Mouse (Mus musculus) heart, embryonic 14.5 days (tissue): ENCODE data around the gene Fam49a. TPM values are rescaled to one million over a fixed set of nuclear protein-coding genes. Genes with fewer than 3 reads are reported as not detected.

Source experiments
- ATAC-seq: fragments of 200-750 bp; cut with Nextera tagmentation; 2 replicates; pipeline ENCODE4 v1.8.0; 2017; ENCODE audit warnings: low read depth, moderate TSS enrichment; ENCODE audit not compliant: insufficient number of reproducible peaks, insufficient read depth, low FRiP score
- H3K27ac ChIP-seq, 2 experiments: fragments of 200-500 bp in 1 of 2; fragments of 300-500 bp in 1 of 2; sonication (generic) in 1 of 2; replicated peaks in 1 of 2; 2 replicates each; pipeline ENCODE4 v1.5.1; 2012 to 2014; ENCODE audit warnings: low read depth in 2 of 2, low read length in 2 of 2, control low read depth in 1 of 2, mild to moderate bottlenecking in 1 of 2, mixed read lengths in 1 of 2; ENCODE audit not compliant: control insufficient read depth in 1 of 2, insufficient read depth in 1 of 2
- H3K27me3 ChIP-seq: fragments of 300-500 bp; sonication (generic); 2 replicates; pipeline ENCODE4 v1.6.1; 2014; ENCODE audit warnings: mild to moderate bottlenecking, low read length, control low read depth; ENCODE audit not compliant: control insufficient read depth, insufficient read depth
- H3K36me3 ChIP-seq: fragments of 300-500 bp; sonication (generic); 2 replicates; pipeline ENCODE4 v1.6.1; 2014; ENCODE audit warnings: mild to moderate bottlenecking, control low read depth, low read length, mixed read lengths; ENCODE audit not compliant: control insufficient read depth, insufficient read depth
- H3K4me1 ChIP-seq, 2 experiments: fragments of 200-500 bp in 1 of 2; fragments of 300-500 bp in 1 of 2; sonication (generic) in 1 of 2; 2 replicates each; pipeline ENCODE4 v1.6.1; 2012 to 2014; ENCODE audit warnings: low read length in 2 of 2, control low read depth in 1 of 2, mixed read lengths in 1 of 2; ENCODE audit not compliant: control insufficient read depth in 2 of 2, insufficient read depth in 2 of 2
- H3K4me2 ChIP-seq: fragments of 300-500 bp; sonication (generic); 2 replicates; pipeline ENCODE4 v1.6.1; 2014; ENCODE audit warnings: mild to moderate bottlenecking, low read length
- H3K4me3 ChIP-seq, 2 experiments: fragments of 200-500 bp in 1 of 2; fragments of 300-500 bp in 1 of 2; sonication (generic) in 1 of 2; 2 replicates each; pipeline ENCODE4 v1.5.1; 2012 to 2014; ENCODE audit warnings: low read length in 2 of 2, mild to moderate bottlenecking in 2 of 2, control low read depth in 1 of 2, low read depth in 1 of 2, moderate library complexity in 1 of 2; ENCODE audit not compliant: control insufficient read depth in 1 of 2, insufficient read depth in 1 of 2
- H3K9ac ChIP-seq: fragments of 300-500 bp; sonication (generic); 2 replicates; pipeline ENCODE4 v1.6.1; 2014; ENCODE audit warnings: mild to moderate bottlenecking, low read length
- H3K9me3 ChIP-seq: fragments of 300-500 bp; sonication (generic); 2 replicates; pipeline ENCODE4 v1.6.1; 2016; ENCODE audit warnings: low read length, control low read depth; ENCODE audit not compliant: control insufficient read depth
- WGBS: fragments of 180-500 bp; shearing (Covaris S2); extraction: QIAGEN DNeasy Blood & Tissue Kit; methylation state at CpG from one replicate; pipeline ENCODE4 v1.1.7; 2014; 5-methylcytosine and 5-hydroxymethylcytosine counted together
- polyA plus RNA-seq: library from polyadenylated mRNA; unstranded; fragments of >200 nt; fragmentation: Nextera tagmentation; extraction: Ambion mirVana; gene quantifications from 2 replicates; pipeline ENCODE4 v1.2.1, GENCODE M21; 2014

Gene Fam49a
- polyA plus RNA-seq, 1 experiment from 2014 or later = 40.5 TPM

DNA sequence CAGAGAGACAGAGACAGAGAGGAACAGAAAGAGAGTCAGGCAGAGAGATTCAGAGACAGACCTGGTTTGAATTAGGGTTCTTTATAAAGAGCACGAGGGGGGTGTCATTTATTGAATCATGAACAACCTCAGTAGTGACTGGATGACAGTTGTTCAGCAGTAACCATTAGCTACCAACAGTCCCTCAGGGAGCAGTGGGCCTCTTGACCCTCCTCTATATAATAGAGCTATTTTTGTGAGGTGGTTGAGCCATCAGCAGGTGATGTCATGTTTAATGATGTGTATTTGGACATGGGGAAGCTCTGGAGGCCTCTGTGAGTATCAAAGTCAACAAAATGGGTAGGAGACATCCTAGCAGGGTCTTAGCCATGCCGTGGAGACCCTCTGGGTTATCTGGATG is 39.2 kb downstream of the Fam49a start:
- H3K4me2 ChIP-seq = no peak overlapping the region
- no peak overlapping the region for H3K9ac ChIP-seq
- H3K27ac ChIP-seq = peak overlapping the region; percentile 33 to 69
- no peak overlapping the region for H3K4me3 ChIP-seq
- H3K27me3 ChIP-seq = no peaks in the 10 kb centered on the region
- peaks cover 11% of the 10 kb centered on the region for H3K36me3 ChIP-seq
- H3K4me1 ChIP-seq = peaks cover 28 to 35% of the 10 kb centered on the region in 2 experiments
- WGBS = 31% methylated on average over 2 of the region's 2 CpGs
- H3K9me3 ChIP-seq = no peaks in the 10 kb centered on the region
- no peak for ATAC-seq

DNA sequence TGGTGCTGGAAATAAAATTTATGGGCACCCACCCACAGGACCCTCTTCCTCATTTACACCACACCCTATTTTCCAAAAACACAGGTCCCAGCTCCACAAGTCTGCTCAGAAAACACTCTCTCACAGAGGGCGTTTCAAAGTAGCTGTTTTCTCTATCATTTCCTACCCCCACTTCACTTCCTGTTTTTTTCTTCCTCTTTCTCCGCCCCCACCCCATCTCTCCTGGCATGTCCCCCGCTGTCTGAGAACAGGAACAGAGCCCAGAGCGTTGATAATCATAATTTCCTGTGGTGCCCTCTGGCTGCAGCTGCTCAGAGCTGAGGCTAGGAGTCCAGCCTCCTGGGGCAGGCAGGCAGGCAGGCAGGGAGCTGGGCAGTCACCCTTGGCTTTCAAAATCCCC is 39.9 kb downstream of the Fam49a start:
- Histone ChIP-seq H3K9ac (no peak overlapping the region), H3K4me2 (no peak overlapping the region)
- ATAC-seq = peak; percentile 64; the same call in 1 of the 2 replicates

DNA sequence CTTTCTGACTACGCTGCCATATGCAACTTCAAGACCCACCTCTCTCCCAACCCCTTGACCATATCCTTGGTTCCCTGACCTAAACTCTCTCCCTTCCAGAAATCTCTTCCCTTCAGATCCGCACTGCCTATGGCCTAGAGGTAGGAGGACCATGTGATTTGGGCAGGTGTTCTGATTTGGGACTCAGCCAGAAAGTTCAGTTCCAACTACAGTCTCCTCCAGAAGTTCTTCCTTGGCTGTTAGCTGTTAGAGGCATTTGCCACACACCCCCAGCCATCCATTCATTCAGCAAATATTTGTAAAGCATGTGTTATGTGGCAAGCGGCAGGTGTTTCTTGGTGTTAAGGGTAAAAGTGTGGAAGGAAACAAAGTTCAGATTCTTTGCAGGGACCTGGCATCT is 44.3 kb downstream of the Fam49a start:
- Histone ChIP-seq H3K4me1 (peaks cover 25% of the 10 kb centered on the region in 2 experiments), H3K9ac (no peak overlapping the region), H3K27ac (peak overlapping the region; percentile 60 to 66), H3K4me3 (no peak overlapping the region), H3K4me2 (no peak overlapping the region), H3K9me3 (no peaks in the 10 kb centered on the region), H3K27me3 (no peaks in the 10 kb centered on the region), H3K36me3 (peaks cover 15% of the 10 kb centered on the region)
- 81% methylated on average over 3 of the region's 3 CpGs for WGBS
- ATAC-seq = no peak

More for the DNA sequence above, 39.9 kb downstream of the Fam49a start:
- no peak overlapping the region for H3K4me3 ChIP-seq
- H3K36me3 ChIP-seq = peaks cover 10% of the 10 kb centered on the region
- peaks cover 34 to 42% of the 10 kb centered on the region in 2 experiments for H3K4me1 ChIP-seq
- no peaks in the 10 kb centered on the region for H3K27me3 ChIP-seq
- H3K9me3 ChIP-seq = no peaks in the 10 kb centered on the region
- 9% methylated on average over 4 of the region's 4 CpGs for WGBS
- peak overlapping the region; percentile 33 to 69 for H3K27ac ChIP-seq

DNA sequence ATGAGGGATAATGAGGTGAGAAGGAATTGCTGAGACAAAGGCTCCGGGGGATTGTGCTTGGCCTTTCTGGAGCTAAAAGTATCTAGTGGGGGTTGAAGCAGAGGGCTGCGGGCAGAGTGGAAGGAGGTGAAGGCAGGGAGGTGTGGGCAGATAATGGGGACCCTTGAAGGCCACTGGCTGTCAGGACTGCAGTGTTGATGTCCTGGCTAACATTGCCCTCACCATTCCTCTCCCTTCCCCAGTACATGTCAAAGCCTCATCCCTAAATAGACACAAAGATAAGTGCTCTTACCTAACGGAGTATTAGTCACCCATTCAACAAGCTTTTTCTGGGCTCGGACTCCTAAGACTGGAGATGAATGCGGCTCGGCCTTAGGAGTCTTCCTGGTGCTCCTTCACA is 44.9 kb downstream of the Fam49a start:
- no peak overlapping the region for H3K9ac ChIP-seq
- no peaks in the 10 kb centered on the region for H3K9me3 ChIP-seq
- H3K4me2 ChIP-seq = no peak overlapping the region
- H3K4me3 ChIP-seq = no peak overlapping the region
- H3K4me1 ChIP-seq = peaks cover 21 to 24% of the 10 kb centered on the region in 2 experiments
- no peak for ATAC-seq
- WGBS = 28% methylated on average over 6 of the region's 6 CpGs
- peaks cover 15% of the 10 kb centered on the region for H3K36me3 ChIP-seq
- peak overlapping the region; percentile 60 to 66 for H3K27ac ChIP-seq
- no peaks in the 10 kb centered on the region for H3K27me3 ChIP-seq

DNA sequence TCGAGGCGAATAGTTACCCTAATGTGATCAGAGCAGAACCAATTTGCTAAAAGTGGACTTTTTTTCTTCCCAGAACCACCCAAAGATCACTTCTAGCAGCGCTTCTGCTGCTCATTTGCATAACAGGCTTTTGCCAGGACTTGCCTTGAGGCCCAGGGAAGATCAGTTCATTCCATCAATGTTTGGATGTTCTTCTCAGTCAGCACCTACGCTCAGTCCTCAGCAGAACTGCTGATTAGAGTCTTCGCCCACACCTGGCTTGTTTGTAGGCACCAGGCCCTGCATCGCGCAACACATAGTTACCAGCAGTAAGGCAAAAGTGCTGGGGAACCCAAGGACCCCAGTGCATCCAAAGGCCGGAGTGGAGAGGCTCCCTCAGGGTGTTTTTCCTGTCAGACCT is 45.3 kb downstream of the Fam49a start:
- no peak for ATAC-seq
- Histone ChIP-seq H3K9me3 (no peaks in the 10 kb centered on the region), H3K27me3 (no peaks in the 10 kb centered on the region), H3K27ac (peak overlapping the region; percentile 25 to 42; a peak in 1 of 4 replicates), H3K4me2 (no peak overlapping the region), H3K36me3 (peaks cover 15% of the 10 kb centered on the region), H3K4me3 (no peak overlapping the region), H3K4me1 (peaks cover 24% of the 10 kb centered on the region in 2 experiments), H3K9ac (no peak overlapping the region)
- WGBS = 69% methylated on average over 8 of the region's 8 CpGs

DNA sequence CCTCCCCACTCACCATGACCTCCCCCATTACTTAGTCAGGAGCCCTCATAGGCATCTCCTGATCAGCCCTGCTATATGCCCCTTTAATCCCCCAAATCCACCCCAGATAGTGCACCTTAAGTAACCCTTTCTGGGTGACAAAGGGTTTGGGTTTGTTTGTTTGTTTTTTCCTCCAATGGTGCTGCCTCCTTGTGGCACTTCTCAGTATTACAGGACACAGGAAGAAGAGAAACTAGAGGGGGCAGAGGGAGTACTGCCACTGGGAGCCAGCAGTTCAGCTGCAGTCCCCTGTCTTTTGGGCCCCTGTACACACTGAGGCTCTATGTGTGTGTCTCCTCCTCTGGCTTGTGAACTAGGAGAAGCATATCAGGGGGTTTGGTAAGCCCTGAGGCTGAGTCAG is 51.5 kb downstream of the Fam49a start:
- Histone ChIP-seq H3K9me3 (no peaks in the 10 kb centered on the region), H3K4me3 (no peak overlapping the region), H3K27ac (peak overlapping the region in 1 of 2 experiments; percentile 61; a peak in 2 of 4 replicates), H3K36me3 (no peaks in the 10 kb centered on the region), H3K9ac (no peak overlapping the region), H3K4me1 (peaks cover 24 to 37% of the 10 kb centered on the region in 2 experiments), H3K27me3 (no peaks in the 10 kb centered on the region), H3K4me2 (no peak overlapping the region)
- ATAC-seq = no peak

DNA sequence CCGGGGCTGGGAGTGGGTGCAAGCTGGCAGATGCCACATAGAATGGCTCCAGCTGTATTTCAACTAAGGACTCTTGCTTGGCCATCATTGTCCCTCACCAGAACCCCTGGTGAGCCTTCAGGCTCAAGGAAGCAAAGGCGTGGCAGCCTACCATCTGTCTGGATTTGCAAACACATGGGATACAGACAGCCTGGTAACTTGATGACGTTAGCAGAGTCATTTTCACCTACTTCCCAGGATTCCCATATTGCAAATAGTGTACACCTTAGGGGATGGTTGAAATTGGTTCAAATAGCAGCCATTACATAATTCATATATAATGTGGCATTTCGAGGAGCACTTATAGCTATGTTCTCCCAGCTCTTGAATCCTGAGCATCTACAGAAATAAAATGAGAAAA is 52.0 kb downstream of the Fam49a start:
- Histone ChIP-seq H3K9me3 (no peaks in the 10 kb centered on the region), H3K4me3 (no peak overlapping the region), H3K27me3 (no peaks in the 10 kb centered on the region), H3K4me2 (no peak overlapping the region), H3K9ac (no peak overlapping the region), H3K36me3 (no peaks in the 10 kb centered on the region), H3K4me1 (peaks cover 24 to 37% of the 10 kb centered on the region in 2 experiments), H3K27ac (no peak overlapping the region)
- 76% methylated on average over 4 of the region's 4 CpGs for WGBS
- ATAC-seq = no peak

DNA sequence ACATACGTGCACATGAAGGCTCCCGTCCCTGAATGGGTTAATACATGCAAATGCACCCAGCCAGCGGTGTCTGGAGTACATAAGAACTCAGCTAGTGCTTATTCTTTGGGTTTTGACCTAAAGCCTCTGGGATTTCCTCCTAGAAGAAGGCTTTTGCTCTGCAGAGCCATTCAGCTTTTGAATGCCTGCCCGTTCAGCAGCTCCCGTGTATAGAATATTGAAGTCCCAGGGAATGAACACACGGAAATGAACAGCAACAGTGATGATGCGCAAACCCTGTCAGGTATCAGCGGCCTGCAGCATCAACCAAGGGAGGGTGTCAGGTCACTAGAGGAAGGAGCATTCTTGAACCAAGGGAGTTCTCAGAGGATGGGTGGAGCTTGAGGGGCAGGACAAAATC is 52.4 kb downstream of the Fam49a start:
- no peak for ATAC-seq
- Histone ChIP-seq H3K27ac (no peak overlapping the region), H3K36me3 (no peaks in the 10 kb centered on the region), H3K27me3 (no peaks in the 10 kb centered on the region), H3K9me3 (no peaks in the 10 kb centered on the region), H3K4me1 (peaks cover 24 to 37% of the 10 kb centered on the region in 2 experiments), H3K4me3 (no peak overlapping the region), H3K9ac (no peak overlapping the region), H3K4me2 (no peak overlapping the region)
- 78% methylated on average over 8 of the region's 8 CpGs for WGBS
